Mouse (Mus musculus): ENCODE results near the gene 4930430F08Rik.

DNA sequence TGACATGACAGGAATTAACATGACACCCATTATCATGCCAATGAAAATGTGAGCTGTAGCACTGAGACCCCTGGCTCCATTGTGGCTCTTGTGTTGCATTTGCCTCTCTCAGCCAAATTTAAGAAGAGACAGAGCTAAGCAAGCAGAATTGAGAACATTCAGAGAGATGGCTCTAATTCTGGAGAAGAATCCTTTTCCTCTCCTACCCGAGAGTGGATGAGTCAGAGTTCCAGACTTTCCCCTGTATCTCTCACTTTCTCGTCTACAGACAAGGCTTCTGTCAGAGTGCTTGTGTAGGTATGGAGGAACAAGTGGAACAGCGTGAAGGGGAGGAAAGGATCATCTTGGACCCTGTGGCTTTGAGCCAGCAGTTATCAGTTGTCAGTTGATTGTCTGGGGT is 26.1 kb downstream of the 4930430F08Rik start:
- no peak for TF ChIP-seq CTCF (IDR thresholded peaks at IDR 0.05; ENCODE audit: low read depth, low read length)
- TF ChIP-seq POLR2A (IDR thresholded peaks at IDR 0.05; ENCODE audit: extremely low read depth, insufficient read depth, low read length): no peak
